7 mouse cellular contexts compared by ENCODE assay signal in the genomic region with DNA sequence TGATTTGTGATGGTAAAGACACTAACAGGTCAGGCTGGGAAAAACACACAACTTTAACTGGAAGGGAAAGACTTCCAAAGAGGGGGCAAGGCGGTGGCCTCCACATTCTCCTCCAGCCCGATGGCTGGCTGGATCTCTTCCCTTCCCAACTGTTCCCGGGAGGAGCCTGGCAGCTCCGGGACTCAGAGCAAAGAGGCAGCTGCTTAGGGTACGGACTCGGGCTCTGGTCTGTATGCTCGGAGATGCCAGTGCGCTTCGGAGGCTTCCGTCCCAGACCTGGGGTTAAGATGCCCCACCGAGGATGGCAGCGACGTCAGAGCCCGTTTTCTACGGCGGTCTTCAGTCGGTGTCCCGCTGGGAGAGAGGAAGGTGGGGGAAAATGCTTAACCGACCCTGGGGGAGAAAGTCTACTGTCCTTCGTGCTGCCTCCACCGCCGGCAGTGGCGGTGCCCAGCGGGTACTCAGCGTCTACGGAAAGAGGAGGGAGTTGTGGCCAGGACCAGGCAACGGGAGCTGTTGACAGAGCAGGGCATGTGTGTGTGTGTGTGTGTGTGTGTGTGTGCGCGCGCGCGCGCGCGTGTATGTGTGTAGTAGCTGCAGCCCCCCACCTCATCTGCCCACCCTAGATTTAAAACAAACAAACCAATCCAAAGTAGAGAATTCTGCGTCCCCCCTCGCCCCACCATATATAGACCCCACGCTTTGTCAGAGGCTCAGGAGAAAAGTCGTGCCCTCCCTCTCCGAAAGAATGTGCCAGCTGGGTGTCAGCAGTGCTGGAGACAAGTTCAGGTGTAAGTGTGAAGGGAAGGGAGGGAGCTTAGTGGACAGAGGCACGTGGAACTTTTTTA. TPM values are rescaled to one million over a fixed set of nuclear protein-coding genes. Genes with fewer than 3 reads are reported as not detected.
DNase-seq lines count a peak whose midpoint lies in the region; ATAC-seq and TF ChIP-seq lines count a peak whose summit lies in the region.

No protein-coding gene starts in this region.

- peak overlapping the region; percentile 56 for H3K27ac ChIP-seq in cerebellum, adult 2 months (ENCODE audit: insufficient read depth, low read length)
- H3K27ac ChIP-seq in hindbrain, embryonic 14.5 days, result peak overlapping the region; percentile 99
- peak overlapping the region; percentile 99 for H3K27ac ChIP-seq in limb, embryonic 12.5 days
- H3K27ac ChIP-seq in midbrain, embryonic 14.5 days (replicated peaks; ENCODE audit: low read depth, low read length), result peak overlapping the region; percentile 100

- WGBS in cerebellum, adult 2 months, result under 1% methylated on average over 41 of the region's 41 CpGs
- under 1% methylated on average over 41 of the region's 41 CpGs for WGBS in hindbrain, embryonic 14.5 days
- under 1% methylated on average over 37 of the region's 41 CpGs for WGBS in limb, embryonic 12.5 days
- WGBS in midbrain, embryonic 14.5 days, result under 1% methylated on average over 41 of the region's 41 CpGs

- H3K4me1 ChIP-seq in cerebellum, adult 2 months (ENCODE audit: control insufficient read depth, insufficient read depth, low read length), result no peaks in the 10 kb centered on the region
- peaks cover 38% of the 10 kb centered on the region; the same call in 1 of the 2 replicates for H3K4me1 ChIP-seq in hindbrain, embryonic 14.5 days (replicated peaks; ENCODE audit: control insufficient read depth, insufficient read depth, low read length)
- H3K4me1 ChIP-seq in limb, embryonic 12.5 days (replicated peaks), result peaks cover 29% of the 10 kb centered on the region
- peaks cover 42% of the 10 kb centered on the region for H3K4me1 ChIP-seq in midbrain, embryonic 14.5 days (ENCODE audit: control insufficient read depth, insufficient read depth, low read length)

- peak overlapping the region; percentile 95 for H3K4me2 ChIP-seq in hindbrain, embryonic 14.5 days (replicated peaks)
- H3K4me2 ChIP-seq in limb, embryonic 12.5 days, result peak overlapping the region; percentile 95
- H3K4me2 ChIP-seq in midbrain, embryonic 14.5 days (ENCODE audit: low read length), result peak overlapping the region; percentile 90

- ATAC-seq in hindbrain, embryonic 14.5 days (ENCODE audit: low FRiP score), result peak; percentile 65
- ATAC-seq in limb, embryonic 12.5 days (ENCODE audit: insufficient number of reproducible peaks, insufficient read depth, low FRiP score, low TSS enrichment, low read depth), result peak; percentile 38; the same call in 1 of the 2 replicates
- ATAC-seq in midbrain, embryonic 14.5 days (ENCODE audit: low FRiP score, low TSS enrichment), result peak; percentile 31

- H3K27me3 ChIP-seq in cerebellum, adult 2 months (ENCODE audit: control insufficient read depth, insufficient read depth, low read length), result no peaks in the 10 kb centered on the region
- no peaks in the 10 kb centered on the region for H3K27me3 ChIP-seq in hindbrain, embryonic 14.5 days (ENCODE audit: control insufficient read depth, insufficient read depth, low read length)
- 0 out of 2 replicates have a peak, but pooled peaks cover 5% of the 10 kb centered on the region for H3K27me3 ChIP-seq in limb, embryonic 12.5 days
- H3K27me3 ChIP-seq in midbrain, embryonic 14.5 days (ENCODE audit: control insufficient read depth, insufficient read depth, low read length), result no peaks in the 10 kb centered on the region

- peak; percentile 52 for DNase-seq in adrenal gland, adult 8-10 months
- DNase-seq in cerebellum, adult 2 months, result peak; percentile 71 to 77
- peak; percentile 49 for DNase-seq in forelimb bud, embryonic 11.5 days (ENCODE audit: low read depth, low spot score)
- peak; percentile 53 for DNase-seq in hindbrain, embryonic 14.5 days (ENCODE audit: low spot score)
- DNase-seq in midbrain, embryonic 14.5 days, result peak; percentile 72
- peak; percentile 23 for DNase-seq in urinary bladder, postnatal 25 days (ENCODE audit: low spot score)

- peaks cover 10% of the 10 kb centered on the region; the same call in 1 of the 2 replicates for H3K36me3 ChIP-seq in hindbrain, embryonic 14.5 days (replicated peaks; ENCODE audit: control insufficient read depth, insufficient read depth)
- peaks cover 10% of the 10 kb centered on the region for H3K36me3 ChIP-seq in limb, embryonic 12.5 days
- H3K36me3 ChIP-seq in midbrain, embryonic 14.5 days (ENCODE audit: control insufficient read depth, insufficient read depth, low read length), result peaks cover 11% of the 10 kb centered on the region

- H3K4me3 ChIP-seq in cerebellum, adult 2 months (replicated peaks; ENCODE audit: insufficient read depth, low read depth, low read length), result peak overlapping the region; percentile 95
- H3K4me3 ChIP-seq in hindbrain, embryonic 14.5 days (replicated peaks; ENCODE audit: low read length), result peak overlapping the region; percentile 94
- peak overlapping the region; percentile 85 for H3K4me3 ChIP-seq in limb, embryonic 12.5 days (replicated peaks)
- peak overlapping the region; percentile 85 for H3K4me3 ChIP-seq in midbrain, embryonic 14.5 days (replicated peaks; ENCODE audit: low read depth, low read length)

- peak overlapping the region; percentile 99 for H3K9ac ChIP-seq in hindbrain, embryonic 14.5 days
- peak overlapping the region; percentile 98 for H3K9ac ChIP-seq in limb, embryonic 12.5 days (replicated peaks)
- H3K9ac ChIP-seq in midbrain, embryonic 14.5 days (replicated peaks; ENCODE audit: low read length), result peak overlapping the region; percentile 98

- TF ChIP-seq CTCF in cerebellum, adult 2 months (IDR thresholded peaks at IDR 0.05; ENCODE audit: borderline replicate concordance, insufficient read depth, low read depth, low read length), result no peak

- no peaks in the 10 kb centered on the region for H3K9me3 ChIP-seq in hindbrain, embryonic 14.5 days (ENCODE audit: control insufficient read depth, low read length)
- H3K9me3 ChIP-seq in limb, embryonic 12.5 days, result no peaks in the 10 kb centered on the region
- no peaks in the 10 kb centered on the region for H3K9me3 ChIP-seq in midbrain, embryonic 14.5 days (ENCODE audit: control insufficient read depth, low read length)

- TF ChIP-seq POLR2A in cerebellum, adult 2 months (IDR thresholded peaks at IDR 0.05; ENCODE audit: borderline replicate concordance, insufficient read depth, low read length), result peak; percentile 36; the same call in 1 of the 2 replicates

RNA-seq across cellular contexts. Expression of gene Mpped2, which starts 2.0 kb away (rescaled TPM):
- total RNA-seq in adrenal gland, adult 8-10 months (2022), result 10 to 100 TPM; 27.6 to 39.9 (median 33.4) TPM
- 13.1 and 14.9 TPM in 2 replicates for polyA plus RNA-seq in cerebellum, adult 2 months (2012; rRNA removed)
- 138 and 149 TPM in 2 replicates for polyA plus RNA-seq in hindbrain, embryonic 14.5 days (2014; fragmentation: Nextera tagmentation; extraction: Ambion mirVana)
- polyA plus RNA-seq in limb, embryonic 12.5 days (2016; fragmentation: Nextera tagmentation; extraction: Ambion mirVana), result 121 and 134 TPM in 2 replicates
- 124 and 163 TPM in 2 replicates for polyA plus RNA-seq in midbrain, embryonic 14.5 days (2014; fragmentation: Nextera tagmentation; extraction: Ambion mirVana)

Comparison
In these comparisons a context has a peak if more than half of its experiments do, and no peak if none do; other contexts are left out.
1. Peak in every context shown above with its lines: DNase-seq, ATAC-seq, H3K4me3 ChIP-seq and H3K27ac ChIP-seq.
2. DNase-seq: peak in every context shown above with its lines; median percentile 74 in cerebellum, adult 2 months; 72 in midbrain, embryonic 14.5 days; 53 in hindbrain, embryonic 14.5 days; 52 in adrenal gland, adult 8-10 months; 49 in forelimb bud, embryonic 11.5 days; 23 in urinary bladder, postnatal 25 days.